Mouse (Mus musculus): ENCODE data around the gene Cdk5r1. TPM values are rescaled to one million over a fixed set of nuclear protein-coding genes. Genes with fewer than 3 reads are reported as not detected.
"Not testable (repeated sequence)": the region's sequence is repeated elsewhere in the genome, so short reads cannot be mapped to it uniquely, and the experiment has no call there.

Gene Cdk5r1
- total RNA-seq (2021): 100 to 1,000 TPM; 316 to 340 TPM

DNA sequence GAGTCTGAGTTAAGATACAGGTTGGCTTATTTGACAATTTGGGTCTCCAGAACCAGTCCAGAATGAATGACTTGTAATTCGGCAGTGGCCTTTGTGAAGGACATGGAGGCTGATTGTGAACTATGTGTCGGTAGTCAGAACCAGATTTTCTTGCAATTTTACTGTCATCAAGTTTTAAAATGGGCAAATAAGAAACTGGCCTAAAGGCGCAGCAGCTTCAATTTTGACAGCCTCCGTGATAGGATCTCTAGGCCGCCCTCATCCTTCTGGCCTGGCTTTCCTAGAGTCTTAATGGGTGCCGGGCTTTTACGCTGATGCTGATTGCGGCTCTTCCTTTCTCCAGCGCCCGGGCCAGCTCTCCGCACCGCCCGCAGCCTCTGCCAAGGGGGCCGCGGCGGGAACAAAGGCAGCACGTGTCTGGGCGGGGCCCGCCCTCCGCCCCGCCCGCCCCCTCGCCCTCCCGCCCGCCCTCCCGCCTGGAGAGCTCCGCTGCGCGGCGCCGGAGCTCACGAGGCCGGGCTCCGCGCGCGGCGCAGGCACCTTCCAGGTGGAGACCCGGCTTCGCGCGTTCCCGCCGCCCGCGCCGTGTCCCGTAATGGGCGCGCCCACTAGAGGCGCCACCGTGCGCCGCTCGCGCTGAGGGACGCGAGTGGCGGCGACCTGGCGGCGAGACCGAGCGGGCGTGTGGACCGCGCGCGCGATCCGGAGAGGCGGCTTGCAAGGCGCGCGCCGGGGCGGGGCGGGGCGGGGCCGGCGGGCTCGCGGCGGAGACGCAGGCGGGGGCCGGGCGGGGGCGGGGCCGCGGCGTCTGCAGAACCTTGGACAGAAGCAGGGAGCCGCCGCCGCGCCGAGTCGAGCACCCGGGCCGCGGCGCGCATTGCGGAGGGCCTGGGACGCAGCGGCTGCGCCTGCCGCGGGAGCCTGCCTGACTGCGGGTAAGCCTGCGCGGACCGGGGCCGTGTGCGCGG lies at the start of gene Cdk5r1:
TSS of gene Cdk5r1 (plus strand) at position 802 of the 968 bp plus-strand sequence.
- intact Hi-C loops (cut with DNase I): loop anchor here (2.0 kb wide), 2 partner anchors 28 to 126 kb away; no protein-coding TSS in a partner anchor
- peak; percentile 89 to 95 for DNase-seq (ENCODE audit: low spot score in 2 of 2)

DNA sequence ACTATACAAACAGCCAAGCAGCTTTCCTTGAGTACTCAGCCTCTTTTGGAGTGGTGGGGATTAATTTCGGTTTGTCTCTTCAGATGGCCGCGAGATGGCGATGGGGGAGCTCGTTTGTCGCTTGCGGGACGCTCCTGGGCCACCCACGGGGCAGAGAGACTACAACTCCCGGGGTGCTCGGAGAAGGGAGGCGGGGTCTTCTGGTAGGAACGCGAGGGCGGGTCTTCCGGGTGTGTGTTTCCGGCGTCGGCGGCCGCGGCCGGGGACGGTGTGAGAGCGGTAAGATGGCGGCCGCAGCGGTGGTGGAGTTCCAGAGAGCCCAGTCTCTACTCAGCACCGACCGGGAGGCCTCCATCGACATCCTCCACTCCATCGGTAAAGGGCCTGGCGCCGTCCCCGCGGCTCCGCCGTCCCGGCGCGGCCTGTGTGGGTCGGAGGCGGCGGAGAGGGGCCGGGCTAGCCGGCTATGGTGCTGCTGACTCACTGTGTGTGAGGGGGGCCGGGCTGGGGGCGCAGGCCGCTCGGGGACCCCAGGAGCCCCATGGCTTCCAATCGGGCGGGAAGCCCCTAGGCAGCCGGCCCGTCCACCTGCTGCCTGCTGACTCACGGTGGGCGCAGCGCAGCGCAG lies 48.3 kb upstream of the Cdk5r1 start, which contains the start of gene Psmd11:
TSS of gene Psmd11 (plus strand) at position 235 of the 628 bp plus-strand sequence.
- DNase-seq (ENCODE audit: low spot score in 2 of 2): peak; percentile 94 to 95
- intact Hi-C loops (cut with DNase I): loop anchor here (2.0 kb wide), 1 partner anchor 242 kb away; no protein-coding TSS in a partner anchor

DNA sequence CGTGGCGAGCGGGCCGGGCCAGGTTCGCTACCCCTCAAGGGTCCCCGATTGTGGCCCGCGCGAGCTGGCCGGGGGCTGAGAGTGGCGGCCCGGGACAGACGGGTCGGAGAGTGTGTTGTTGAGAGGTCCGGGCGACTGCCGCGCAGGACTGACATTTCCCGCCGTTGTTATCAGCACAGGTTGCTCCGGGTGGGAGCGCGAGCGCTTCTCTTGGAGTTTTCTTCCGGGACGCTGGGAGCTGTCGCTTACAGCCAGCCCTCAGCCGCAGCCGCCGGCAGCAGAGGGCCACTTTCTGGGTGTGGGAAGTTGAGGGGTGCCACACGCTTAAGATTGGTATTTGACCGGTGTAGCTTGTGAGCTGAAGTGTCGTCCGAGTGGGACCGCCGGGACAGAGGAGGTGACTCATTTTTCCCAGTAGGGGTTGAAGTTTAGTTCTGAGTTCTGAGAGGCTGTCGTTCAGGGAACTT lies 47.8 kb upstream of the Cdk5r1 start:
- peak in 1 of 2 experiments; percentile 49 for DNase-seq (ENCODE audit: low spot score in 2 of 2)
- intact Hi-C loops (cut with DNase I): loop anchor here (2.0 kb wide), 1 partner anchor 242 kb away; no protein-coding TSS in a partner anchor

DNA sequence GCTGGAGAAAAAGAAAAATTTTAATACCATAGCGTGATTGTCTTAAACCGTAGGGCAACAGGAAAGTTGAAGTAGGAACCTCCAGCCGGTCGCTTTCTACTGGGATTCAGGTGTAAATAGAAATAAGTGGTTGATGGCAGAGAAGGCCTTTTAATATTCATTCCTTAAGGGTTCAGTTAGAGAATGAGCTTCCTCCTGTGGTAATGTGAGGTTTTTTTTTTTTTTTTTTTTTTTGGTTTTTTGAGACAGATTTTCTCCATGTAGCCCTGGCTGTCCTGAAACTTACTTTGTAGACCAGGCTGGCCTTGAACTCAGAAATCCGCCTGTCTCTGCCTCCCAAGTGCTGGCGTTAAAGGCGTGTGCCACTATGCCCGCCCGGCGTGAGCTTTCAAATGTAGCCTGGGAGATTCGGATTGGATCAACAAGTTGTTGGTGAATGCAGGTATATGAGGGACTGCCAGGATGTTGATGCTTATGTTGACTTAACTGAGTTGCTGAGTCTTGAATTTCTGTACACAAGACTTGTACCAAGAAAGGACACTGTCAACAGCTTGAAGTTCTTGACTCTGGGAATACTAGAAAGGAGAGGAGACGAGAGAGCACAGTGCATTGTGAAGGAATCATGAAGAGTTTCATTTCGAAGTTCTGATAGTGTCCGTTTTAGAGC lies 47.2 kb upstream of the Cdk5r1 start:
- no peak for DNase-seq (ENCODE audit: low spot score in 2 of 2)
- intact Hi-C loops (cut with DNase I): loop anchor here (2.0 kb wide), 1 partner anchor 241 kb away; no protein-coding TSS in a partner anchor

DNA sequence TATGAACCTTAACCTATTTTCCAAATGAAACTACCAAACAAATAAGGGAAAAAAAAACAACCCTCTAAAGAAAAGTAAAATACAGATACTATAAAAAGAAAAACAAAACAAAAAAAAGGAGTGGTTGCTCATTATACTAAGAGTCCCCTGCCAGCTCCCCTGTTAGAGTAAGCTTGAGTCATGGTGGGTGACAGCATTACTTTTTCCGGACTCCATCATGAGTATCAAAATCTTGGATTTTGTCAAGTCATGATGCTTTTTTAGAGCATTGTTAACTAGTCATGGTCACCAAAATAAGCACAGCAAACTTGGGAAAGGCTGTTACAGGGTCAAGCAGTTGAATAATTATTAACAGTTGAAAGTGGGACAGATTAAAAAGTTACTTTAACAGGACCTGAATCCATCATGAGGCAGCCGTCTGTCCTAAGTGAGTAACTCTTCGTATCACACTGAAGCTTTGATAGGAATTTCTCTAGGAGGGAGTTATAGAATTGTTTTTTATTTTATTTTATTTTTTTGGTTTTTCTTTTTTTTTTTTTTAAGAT lies 46.4 kb upstream of the Cdk5r1 start:
- no peak for DNase-seq (ENCODE audit: low spot score in 2 of 2)
- intact Hi-C loops (cut with DNase I): no loop called here

DNA sequence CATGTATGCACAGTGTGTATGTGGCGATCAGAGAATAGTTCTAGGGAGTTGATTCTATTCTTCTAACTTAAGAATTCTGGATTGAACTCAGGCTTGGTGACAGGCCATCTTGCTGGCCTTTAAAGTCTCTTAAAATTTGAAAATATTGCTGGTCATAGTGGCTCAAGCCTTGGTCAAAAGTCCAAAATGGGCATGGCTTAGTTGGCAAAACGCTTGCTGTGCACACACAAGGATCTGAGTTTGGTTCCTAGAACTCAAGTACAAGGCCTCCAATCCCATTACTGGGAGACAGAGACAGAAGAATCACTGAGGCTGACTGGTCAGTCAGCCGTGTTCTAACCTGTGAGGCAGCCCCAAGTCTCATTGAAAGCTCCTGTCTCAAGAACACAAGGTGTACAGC lies 29.9 kb upstream of the Cdk5r1 start:
- intact Hi-C loops (cut with DNase I): no loop called here
- DNase-seq (ENCODE audit: low spot score in 2 of 2): no peak

DNA sequence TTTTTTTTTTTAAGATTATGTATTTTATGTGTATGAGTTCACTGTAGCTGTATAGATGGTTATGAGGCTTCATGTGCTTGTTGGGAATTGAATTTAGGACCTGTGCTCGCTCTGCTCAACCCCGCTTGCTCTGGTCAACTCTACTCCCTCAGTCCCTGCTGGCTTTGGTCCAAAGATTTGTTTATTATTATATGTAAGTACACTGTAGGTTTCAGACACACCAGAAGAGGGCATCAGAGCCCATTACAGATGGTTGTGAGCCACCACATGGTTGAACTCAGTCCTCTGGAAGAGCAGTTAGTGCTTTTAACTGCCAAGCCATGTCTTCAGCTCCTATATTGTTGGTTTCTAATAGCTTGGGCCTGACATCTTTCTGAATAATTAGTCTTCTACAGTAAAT lies 27.0 kb upstream of the Cdk5r1 start:
- no peak for DNase-seq (ENCODE audit: low spot score in 2 of 2)
- intact Hi-C loops (cut with DNase I): no loop called here

DNA sequence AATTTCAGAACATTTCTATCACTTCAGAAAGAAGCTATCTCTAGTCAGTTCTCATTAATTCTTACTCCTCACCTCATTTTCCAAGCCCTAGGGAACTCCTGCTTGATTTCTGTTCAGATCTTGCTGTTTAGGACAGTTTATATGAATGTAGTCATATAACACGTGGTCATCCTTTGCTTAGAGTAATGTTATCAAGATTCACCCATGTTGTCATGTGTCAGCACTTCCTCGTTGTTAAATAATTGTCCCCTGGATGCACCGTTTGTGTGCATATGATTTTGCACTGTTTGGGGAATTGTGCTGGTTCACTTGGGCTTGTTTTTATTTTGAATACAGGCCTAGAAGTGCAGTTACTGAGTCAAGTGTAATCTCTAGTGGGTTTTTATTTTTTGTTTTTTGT lies 24.6 kb upstream of the Cdk5r1 start:
- intact Hi-C loops (cut with DNase I): no loop called here

DNA sequence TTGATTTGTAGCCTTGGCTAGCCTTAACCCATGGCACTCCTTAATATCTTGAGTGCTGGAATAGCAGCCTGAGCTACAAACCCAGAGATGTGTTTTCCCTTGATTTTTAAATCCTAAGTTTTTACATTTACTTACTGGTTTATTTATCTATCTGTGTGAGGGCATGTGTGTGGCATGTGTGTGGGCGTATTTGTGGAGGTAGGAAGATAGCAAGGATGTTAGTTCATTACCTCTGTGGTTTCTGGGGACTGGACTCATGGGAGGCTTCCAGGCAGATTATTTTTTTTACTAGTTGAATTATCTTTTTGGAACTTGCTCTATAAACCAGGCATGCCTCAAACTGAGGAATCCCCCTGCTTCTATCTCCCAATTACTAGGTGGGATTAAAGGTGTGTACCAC lies 23.6 kb upstream of the Cdk5r1 start:
- intact Hi-C loops (cut with DNase I): no loop called here
- DNase-seq (ENCODE audit: low spot score in 2 of 2): no peak

More for the DNA sequence above, 24.6 kb upstream of the Cdk5r1 start:
- no peak for DNase-seq (ENCODE audit: low spot score in 2 of 2)

DNA sequence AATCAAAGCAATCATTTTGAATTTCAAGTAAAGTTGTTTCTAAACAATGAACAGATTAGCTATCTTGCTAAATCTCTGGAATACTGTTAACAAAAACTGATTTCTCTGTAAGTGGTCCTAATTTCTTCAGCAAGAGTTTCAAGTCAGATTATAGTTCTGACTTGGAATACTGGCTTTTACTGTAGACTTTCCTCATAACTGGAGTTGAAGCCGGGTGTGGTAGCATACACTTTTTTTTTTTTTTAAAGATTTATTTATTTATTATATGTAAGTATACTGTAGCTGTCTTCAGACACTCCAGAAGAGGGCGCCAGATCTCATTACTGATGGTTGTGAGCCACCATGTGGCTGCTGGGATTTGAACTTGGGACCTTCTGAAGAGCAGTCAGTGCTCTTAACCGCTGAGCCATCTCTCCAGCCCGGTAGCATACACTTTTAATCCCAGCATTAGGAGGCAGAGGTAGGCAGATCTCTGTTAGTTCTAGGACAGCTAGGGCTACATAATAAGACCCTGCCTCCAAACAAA lies 13.2 kb upstream of the Cdk5r1 start:
- DNase-seq (ENCODE audit: low spot score in 2 of 2); intact Hi-C loops (cut with DNase I): not testable (repeated sequence)

DNA sequence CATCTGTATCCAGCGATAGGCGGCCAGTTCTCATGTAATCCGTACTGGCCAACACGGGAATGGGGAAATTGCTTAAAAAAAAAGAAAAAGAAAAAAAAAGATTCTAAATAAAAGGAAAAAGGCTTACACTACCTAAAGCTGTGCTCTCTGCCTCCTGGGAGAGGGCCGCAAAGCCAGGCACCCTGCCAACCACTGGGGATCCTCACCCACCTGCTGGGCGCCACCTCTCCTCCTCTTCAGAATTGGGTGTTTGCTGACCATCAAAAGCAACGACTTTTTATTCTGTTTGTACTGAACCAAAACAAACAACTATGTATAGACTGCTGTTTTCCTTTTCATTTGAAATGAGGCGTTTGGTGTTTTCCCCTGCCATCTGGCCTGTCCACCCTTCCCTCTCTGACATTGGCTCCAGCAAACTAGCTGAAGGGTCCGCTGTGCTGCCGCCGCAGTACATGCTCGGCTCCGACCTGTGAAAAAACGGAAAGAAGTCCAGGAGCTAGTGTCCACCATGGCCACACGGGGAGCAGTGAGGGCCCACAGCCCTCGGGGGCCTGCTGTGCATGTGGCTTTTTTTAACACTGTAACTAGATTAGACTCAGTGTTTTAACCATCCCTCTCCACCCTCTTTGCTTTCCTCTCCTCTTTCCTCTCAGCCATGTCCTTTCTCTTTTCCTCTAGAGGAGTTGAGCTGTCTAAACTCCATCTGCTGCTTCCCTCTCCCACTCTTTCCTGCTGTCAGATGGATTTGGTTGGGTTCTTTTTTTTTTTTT lies 4.8 kb upstream of the Cdk5r1 start:
- DNase-seq (ENCODE audit: low spot score in 2 of 2): peak in 1 of 2 experiments; percentile 32
- intact Hi-C loops (cut with DNase I): no loop called here

DNA sequence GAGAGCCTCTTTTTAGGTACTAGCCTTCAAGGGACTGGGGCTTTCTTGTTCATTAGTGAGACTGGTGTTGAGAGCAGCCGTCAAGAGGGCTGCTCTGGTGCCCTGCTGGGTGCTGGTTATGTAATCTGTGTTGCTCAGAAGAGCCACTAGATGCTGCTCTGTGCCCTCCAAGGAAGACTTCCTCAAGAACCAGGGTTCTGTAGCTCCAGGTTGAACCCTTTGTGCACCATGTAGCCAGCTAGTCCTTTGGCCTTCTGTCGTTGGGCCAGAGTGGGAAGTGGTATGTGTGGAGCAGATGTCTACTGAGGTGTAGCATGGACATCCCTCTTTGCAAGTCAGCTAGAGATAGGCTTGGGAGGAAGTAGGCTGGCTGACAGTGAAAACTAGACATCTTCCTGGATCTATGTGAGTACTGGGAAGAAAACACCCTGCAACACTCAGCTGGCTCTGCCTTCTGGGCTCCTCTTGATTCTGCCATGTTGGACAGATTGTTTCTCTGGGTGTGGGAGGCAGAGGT lies 2.6 kb upstream of the Cdk5r1 start:
- intact Hi-C loops (cut with DNase I): loop anchor here (1.0 kb wide), 1 partner anchor 197 kb away; no protein-coding TSS in a partner anchor

DNA sequence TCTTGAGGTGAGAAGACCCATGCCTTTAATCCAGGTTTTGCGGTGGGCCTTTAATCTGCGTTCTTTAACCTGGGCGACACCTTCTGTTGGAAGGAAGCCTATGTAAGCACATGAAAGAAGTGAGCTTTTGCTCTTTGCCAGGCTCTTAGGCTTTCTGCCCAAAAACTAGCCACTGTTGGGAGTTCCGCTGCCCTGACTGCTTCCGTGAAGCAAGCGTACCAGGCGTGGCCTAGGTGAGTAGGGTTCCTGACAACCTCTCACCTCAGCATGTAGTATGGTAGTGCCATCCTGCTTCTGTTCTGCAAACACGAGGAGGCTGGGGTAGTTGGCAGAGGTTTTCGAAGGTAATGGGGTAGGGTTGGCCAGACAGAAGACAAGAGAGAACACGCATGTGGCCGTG lies 2.0 kb upstream of the Cdk5r1 start:
- intact Hi-C loops (cut with DNase I): loop anchor here (1.0 kb wide), 1 partner anchor 196 kb away; no protein-coding TSS in a partner anchor
- no peak for DNase-seq (ENCODE audit: low spot score in 2 of 2)

More for the DNA sequence above, 2.6 kb upstream of the Cdk5r1 start:
- peak; percentile 41 to 57 for DNase-seq (ENCODE audit: low spot score in 2 of 2)

DNA sequence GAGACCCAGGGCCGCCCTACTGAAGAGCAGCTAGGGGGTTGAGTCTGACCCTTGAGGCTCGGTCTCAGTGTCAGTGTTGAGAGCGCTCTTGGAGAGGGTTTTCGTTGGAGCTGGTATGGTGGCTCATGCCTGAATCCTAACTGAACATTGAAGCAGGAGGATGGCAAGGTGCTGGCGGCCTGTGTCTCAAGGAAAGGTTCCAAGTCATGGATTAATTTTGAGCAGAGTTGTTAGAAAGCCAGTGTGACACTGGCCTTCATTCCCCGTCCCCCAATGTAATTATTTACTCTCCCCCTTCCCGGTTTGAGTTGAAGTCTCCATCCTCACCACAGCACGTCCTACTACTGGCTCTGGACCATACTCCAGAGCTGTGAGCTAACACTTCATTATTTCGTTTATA lies 1.3 kb upstream of the Cdk5r1 start:
- DNase-seq (ENCODE audit: low spot score in 2 of 2): no peak
- intact Hi-C loops (cut with DNase I): no loop called here

DNA sequence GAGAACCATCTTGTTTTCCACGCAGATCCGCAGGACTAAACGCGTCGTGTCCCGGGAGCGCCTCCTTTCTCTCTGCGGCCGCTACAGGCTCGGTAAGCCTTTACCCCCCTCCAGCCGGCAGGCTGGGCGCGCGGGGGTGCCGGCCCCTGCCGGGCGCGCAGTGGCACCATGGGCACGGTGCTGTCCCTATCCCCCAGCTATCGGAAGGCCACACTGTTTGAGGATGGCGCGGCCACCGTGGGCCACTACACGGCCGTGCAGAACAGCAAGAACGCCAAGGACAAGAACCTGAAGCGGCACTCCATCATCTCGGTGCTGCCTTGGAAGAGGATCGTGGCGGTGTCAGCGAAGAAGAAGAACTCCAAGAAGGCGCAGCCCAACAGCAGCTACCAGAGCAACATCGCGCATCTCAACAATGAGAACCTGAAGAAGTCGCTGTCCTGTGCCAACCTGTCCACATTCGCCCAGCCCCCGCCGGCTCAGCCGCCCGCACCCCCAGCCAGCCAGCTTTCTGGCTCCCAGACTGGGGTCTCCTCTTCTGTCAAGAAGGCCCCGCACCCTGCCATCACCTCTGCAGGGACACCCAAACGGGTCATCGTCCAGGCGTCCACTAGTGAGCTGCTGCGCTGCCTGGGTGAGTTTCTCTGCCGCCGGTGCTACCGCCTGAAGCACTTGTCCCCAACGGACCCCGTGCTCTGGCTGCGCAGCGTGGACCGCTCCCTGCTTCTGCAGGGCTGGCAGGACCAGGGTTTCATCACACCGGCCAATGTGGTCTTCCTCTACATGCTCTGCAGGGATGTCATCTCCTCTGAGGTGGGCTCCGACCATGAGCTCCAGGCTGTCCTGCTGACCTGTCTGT lies 747 bp downstream of the Cdk5r1 start:
- intact Hi-C loops (cut with DNase I): loop anchor here (2.0 kb wide), 2 partner anchors 27 to 125 kb away; no protein-coding TSS in a partner anchor
- peak in 1 of 2 experiments; percentile 52 for DNase-seq (ENCODE audit: low spot score in 2 of 2)

DNA sequence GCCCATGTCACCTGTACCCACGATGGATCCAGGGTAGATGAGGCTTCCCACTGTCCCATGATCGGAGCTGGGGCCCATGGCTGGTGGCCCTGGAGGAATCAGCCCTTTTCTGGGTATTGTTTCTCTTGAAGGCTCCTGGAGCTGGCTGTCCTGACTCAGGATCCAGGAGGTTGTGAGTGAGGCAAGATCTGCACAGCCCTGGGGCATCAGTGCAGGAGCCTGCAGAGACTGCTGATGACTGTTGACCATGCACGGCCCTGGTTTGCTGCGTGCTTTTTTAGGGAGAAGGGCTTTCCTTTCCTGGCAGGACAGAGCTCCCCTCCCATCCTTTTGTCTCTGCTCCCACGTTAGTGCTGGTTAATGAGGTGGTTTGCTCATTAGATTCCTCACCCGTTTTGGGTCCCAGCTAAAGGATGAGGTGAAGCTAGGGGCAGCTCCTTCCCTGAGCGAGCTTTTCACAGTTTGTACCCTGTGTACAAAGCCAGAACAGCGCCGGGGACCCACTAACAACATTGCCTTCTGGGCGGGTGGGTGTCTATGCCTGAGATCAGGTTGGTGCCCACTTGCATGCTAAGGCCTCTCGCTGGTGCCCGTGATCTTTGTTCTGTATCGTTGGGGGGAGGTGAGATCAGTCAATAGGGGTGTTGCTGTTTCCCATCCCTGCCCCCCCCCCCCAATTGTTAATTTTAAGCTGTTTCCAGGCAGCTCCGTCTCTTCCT lies 2.0 kb downstream of the Cdk5r1 start:
- DNase-seq (ENCODE audit: low spot score in 2 of 2): peak in 1 of 2 experiments; percentile 29
- intact Hi-C loops (cut with DNase I): no loop called here

All from left cerebral cortex, postnatal 36 days (tissue).